Mouse (Mus musculus): ENCODE results near the gene Mtfr1l.

GRCm38 (mm10) chr4:134575486-134575885 is 40.3 kb upstream of the Mtfr1l start:
- TF ChIP-seq CTCF (IDR thresholded peaks at IDR 0.05; ENCODE audit: low read depth, low read length) (no peak), POLR2A (IDR thresholded peaks at IDR 0.05; ENCODE audit: borderline replicate concordance, low read depth, low read length) (no peak)

Data from bone marrow macrophage, adult 2 months (primary cell).